Mouse (Mus musculus): Measurements from ENCODE around the gene Lurap1l. TPM values are rescaled to one million over a fixed set of nuclear protein-coding genes. Genes with fewer than 3 reads are reported as not detected.

Lurap1l gene
- polyA plus RNA-seq, 1 experiment from 2014 or later: 11.4 TPM

DNA sequence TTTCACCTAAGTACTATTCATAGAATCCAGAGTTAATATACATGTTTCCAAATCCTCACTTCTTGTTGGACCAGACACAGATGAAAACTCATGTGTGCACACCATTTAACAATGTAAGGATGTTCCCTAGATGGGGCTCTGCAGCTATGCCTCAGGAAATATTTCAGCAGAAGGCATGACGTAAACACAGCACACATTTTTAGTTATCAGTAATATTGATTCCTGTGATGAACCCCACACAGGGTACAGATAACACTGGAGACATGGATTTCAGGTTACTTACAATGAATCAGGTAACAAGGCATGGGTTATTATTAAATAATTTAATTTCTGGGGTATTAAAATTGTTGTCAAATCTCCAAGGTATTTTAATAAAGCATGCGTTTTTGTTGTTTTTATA lies 12.2 kb downstream of the Lurap1l start:
- Histone ChIP-seq H3K9me3 (ENCODE audit: control insufficient read depth, low read length) (no peaks in the 10 kb centered on the region), H3K27me3 (ENCODE audit: control insufficient read depth, insufficient read depth, low read length) (no peaks in the 10 kb centered on the region), H3K4me3 (replicated peaks; ENCODE audit: low read length) (no peak overlapping the region), H3K27ac (no peak overlapping the region), H3K4me2 (replicated peaks) (no peak overlapping the region), H3K4me1 (replicated peaks; ENCODE audit: control insufficient read depth, insufficient read depth, low read length) (no peaks in the 10 kb centered on the region), H3K9ac (no peak overlapping the region), H3K36me3 (replicated peaks; ENCODE audit: control insufficient read depth, insufficient read depth) (no peaks in the 10 kb centered on the region)
- no peak for DNase-seq (ENCODE audit: low spot score)
- WGBS: 92% methylated on average over 2 of the region's 2 CpGs
- ATAC-seq (ENCODE audit: low FRiP score): no peak

DNA sequence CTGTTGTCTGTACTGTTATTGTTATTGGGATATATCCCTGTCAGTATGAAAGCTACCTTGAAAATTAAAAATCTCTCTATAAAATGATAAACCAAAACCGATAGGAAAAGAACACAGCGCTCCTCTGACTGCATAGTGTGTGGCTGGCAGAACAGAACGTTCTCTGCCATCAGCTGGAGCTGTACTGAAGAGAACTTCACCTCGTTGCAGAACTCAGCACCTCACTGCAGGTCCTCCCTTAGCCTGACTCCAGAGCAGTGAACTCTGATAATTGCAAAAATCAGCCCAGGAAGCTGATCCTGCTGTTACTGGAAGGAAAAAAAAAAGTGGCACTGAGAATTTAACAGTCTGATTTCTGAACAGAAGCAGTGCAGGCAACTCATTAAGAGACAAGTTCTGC lies 14.4 kb downstream of the Lurap1l start:
- no peak overlapping the region for H3K9ac ChIP-seq
- H3K4me1 ChIP-seq (replicated peaks; ENCODE audit: control insufficient read depth, insufficient read depth, low read length): no peaks in the 10 kb centered on the region
- DNase-seq (ENCODE audit: low spot score): no peak
- no peak overlapping the region for H3K27ac ChIP-seq
- no peaks in the 10 kb centered on the region for H3K9me3 ChIP-seq (ENCODE audit: control insufficient read depth, low read length)
- ATAC-seq (ENCODE audit: low FRiP score): no peak
- no peak overlapping the region for H3K4me2 ChIP-seq (replicated peaks)
- 80% methylated on average over 4 of the region's 4 CpGs for WGBS
- no peaks in the 10 kb centered on the region for H3K36me3 ChIP-seq (replicated peaks; ENCODE audit: control insufficient read depth, insufficient read depth)
- H3K27me3 ChIP-seq (ENCODE audit: control insufficient read depth, insufficient read depth, low read length): no peaks in the 10 kb centered on the region
- H3K4me3 ChIP-seq (replicated peaks; ENCODE audit: low read length): no peak overlapping the region

DNA sequence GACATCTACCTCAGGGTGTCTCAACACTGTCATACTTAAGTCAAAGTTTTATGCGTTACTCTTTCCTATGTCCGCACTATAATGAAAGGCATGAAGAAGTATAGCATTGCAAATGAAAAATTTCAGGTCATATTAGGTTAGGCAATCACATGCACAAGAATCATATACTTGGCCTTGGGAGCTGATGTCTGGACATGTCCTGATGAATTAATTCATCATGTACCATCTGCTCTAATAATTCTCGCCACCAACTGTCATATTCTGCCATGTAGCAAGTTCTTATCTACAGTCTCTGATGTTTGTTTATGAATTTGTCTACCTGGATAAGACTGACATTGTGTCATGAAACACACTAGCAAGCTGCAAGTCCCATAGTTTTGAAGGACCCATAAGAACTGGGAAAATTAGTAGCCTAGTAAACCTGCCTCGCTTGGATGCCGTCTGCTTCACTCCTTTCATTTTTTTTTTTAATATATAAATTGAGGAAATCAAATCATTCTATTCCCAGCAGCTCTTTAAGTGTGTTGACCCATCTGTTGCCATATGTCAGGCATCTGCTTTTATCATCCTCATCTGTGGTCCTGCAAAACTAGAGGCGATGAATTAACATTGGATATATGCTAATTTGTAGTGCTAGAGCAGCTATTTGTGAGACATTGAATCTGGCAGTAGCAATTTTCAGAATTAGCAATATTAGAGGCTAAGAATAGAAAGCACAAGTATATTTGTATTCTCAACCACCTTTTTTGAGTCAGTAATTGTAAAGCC lies 15.5 kb downstream of the Lurap1l start:
- Histone ChIP-seq H3K27me3 (ENCODE audit: control insufficient read depth, insufficient read depth, low read length) (no peaks in the 10 kb centered on the region), H3K36me3 (replicated peaks; ENCODE audit: control insufficient read depth, insufficient read depth) (no peaks in the 10 kb centered on the region), H3K4me3 (replicated peaks; ENCODE audit: low read length) (no peak overlapping the region), H3K4me1 (replicated peaks; ENCODE audit: control insufficient read depth, insufficient read depth, low read length) (no peaks in the 10 kb centered on the region), H3K4me2 (replicated peaks) (no peak overlapping the region), H3K27ac (no peak overlapping the region), H3K9ac (no peak overlapping the region), H3K9me3 (ENCODE audit: control insufficient read depth, low read length) (no peaks in the 10 kb centered on the region)
- peak; percentile 28 for DNase-seq (ENCODE audit: low spot score)
- 66% methylated on average over 6 of the region's 6 CpGs for WGBS
- no peak for ATAC-seq (ENCODE audit: low FRiP score)

DNA sequence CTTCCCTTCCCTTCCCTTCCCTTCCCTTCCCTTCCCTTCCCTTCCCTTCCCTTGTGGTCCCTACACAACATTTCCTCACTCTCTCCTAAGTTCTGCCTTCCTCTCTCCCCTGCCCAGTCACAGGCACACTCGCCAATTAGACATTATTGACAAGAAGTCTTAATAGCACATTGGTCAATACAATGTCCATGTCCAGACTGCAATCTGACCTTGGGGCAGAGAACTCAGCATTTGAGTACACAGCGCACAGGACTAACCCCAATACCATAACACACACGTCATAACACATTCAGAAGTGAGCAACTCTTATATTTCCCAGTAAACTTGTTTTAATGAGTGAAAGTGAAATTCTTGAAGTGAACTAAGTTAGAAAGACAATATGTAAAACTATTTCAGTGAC lies 24.3 kb downstream of the Lurap1l start:
- Histone ChIP-seq H3K4me3 (replicated peaks; ENCODE audit: low read length) (no peak overlapping the region), H3K4me2 (replicated peaks) (no peak overlapping the region), H3K27me3 (ENCODE audit: control insufficient read depth, insufficient read depth, low read length) (no peaks in the 10 kb centered on the region), H3K27ac (no peak overlapping the region), H3K4me1 (replicated peaks; ENCODE audit: control insufficient read depth, insufficient read depth, low read length) (no peaks in the 10 kb centered on the region), H3K9me3 (ENCODE audit: control insufficient read depth, low read length) (no peaks in the 10 kb centered on the region), H3K9ac (no peak overlapping the region), H3K36me3 (replicated peaks; ENCODE audit: control insufficient read depth, insufficient read depth) (no peaks in the 10 kb centered on the region)
- 97% methylated on average over 3 of the region's 3 CpGs for WGBS
- DNase-seq (ENCODE audit: low spot score): no peak
- ATAC-seq (ENCODE audit: low FRiP score): no peak

DNA sequence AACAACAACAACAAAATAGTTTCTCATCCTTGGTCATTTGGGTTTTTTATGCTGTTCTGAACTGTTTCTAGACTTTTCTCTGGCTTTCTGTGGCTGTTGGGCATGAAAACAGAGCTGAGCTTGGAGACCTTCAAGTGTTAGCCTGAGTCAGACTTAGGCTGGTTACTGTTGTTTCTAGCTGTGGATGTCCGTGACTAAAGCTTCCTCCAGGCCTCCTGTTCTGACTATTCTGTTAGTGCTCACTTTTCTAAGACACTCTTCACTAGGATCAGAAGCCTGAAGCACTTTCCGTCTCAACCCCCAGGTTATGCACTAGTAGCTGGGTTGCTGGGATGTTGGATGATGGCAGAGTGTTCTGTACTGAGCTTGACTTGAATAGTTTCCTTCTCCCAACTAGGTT lies 28.7 kb downstream of the Lurap1l start:
- H3K4me2 ChIP-seq (replicated peaks): no peak overlapping the region
- ATAC-seq (ENCODE audit: low FRiP score) (no peak), DNase-seq (ENCODE audit: low spot score) (no peak)
- H3K36me3 ChIP-seq (replicated peaks; ENCODE audit: control insufficient read depth, insufficient read depth): no peaks in the 10 kb centered on the region
- WGBS: 78% methylated on average over 2 of the region's 2 CpGs
- H3K9me3 ChIP-seq (ENCODE audit: control insufficient read depth, low read length): no peaks in the 10 kb centered on the region
- H3K27ac ChIP-seq: no peak overlapping the region
- H3K4me1 ChIP-seq (replicated peaks; ENCODE audit: control insufficient read depth, insufficient read depth, low read length): no peaks in the 10 kb centered on the region
- no peak overlapping the region for H3K4me3 ChIP-seq (replicated peaks; ENCODE audit: low read length)
- H3K27me3 ChIP-seq (ENCODE audit: control insufficient read depth, insufficient read depth, low read length): no peaks in the 10 kb centered on the region
- H3K9ac ChIP-seq: no peak overlapping the region

DNA sequence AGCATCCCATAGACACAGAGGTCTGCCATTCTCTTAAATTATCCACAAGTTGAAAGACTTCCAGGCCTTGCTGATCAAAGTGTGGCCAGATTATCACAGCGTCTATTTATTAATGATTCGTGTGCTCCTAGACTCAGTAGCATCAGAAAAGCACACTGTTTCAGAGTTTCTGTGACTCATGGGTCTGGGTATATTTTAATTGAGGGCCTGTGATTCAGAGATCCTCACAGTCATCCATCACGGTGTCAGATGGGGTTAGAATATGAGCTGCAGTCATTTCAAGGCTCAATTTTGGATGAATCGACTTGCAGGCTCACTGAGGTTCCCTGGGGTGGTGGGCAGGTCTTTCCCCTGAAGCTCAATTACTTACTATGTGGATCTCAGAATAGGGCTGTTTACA lies 30.5 kb downstream of the Lurap1l start:
- ATAC-seq (ENCODE audit: low FRiP score) (no peak), DNase-seq (ENCODE audit: low spot score) (no peak)
- 76% methylated on average over 4 of the region's 4 CpGs for WGBS

DNA sequence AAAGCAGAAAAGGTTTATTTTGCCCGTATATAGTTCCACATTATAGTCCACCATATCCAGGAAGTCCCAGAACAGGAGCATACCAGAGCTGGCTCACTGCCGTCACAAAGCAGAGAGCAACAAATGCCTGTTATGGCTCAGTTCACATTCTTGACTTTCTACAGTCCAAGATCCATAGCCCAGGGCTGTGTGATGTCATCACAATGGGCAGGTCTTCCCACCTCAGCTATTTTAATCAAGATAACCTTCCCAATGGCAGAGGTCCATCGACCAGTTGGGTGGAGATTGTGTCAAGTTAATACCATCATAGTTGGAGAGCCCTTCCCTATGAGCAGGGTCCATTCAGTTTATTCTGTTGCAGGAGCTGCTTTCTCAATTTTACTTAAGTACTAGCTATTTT lies 31.5 kb downstream of the Lurap1l start:
- H3K4me3 ChIP-seq (replicated peaks; ENCODE audit: low read length): no peak overlapping the region
- no peak for ATAC-seq (ENCODE audit: low FRiP score)
- no peaks in the 10 kb centered on the region for H3K9me3 ChIP-seq (ENCODE audit: control insufficient read depth, low read length)
- no peak overlapping the region for H3K9ac ChIP-seq
- no peaks in the 10 kb centered on the region for H3K4me1 ChIP-seq (replicated peaks; ENCODE audit: control insufficient read depth, insufficient read depth, low read length)
- no peaks in the 10 kb centered on the region for H3K36me3 ChIP-seq (replicated peaks; ENCODE audit: control insufficient read depth, insufficient read depth)
- no peak overlapping the region for H3K4me2 ChIP-seq (replicated peaks)
- no peak for DNase-seq (ENCODE audit: low spot score)
- no peak overlapping the region for H3K27ac ChIP-seq
- H3K27me3 ChIP-seq (ENCODE audit: control insufficient read depth, insufficient read depth, low read length): no peaks in the 10 kb centered on the region
- WGBS: 86% methylated on average over 3 of the region's 3 CpGs

More for the DNA sequence above, 30.5 kb downstream of the Lurap1l start:
- Histone ChIP-seq H3K27me3 (ENCODE audit: control insufficient read depth, insufficient read depth, low read length) (no peaks in the 10 kb centered on the region), H3K4me1 (replicated peaks; ENCODE audit: control insufficient read depth, insufficient read depth, low read length) (no peaks in the 10 kb centered on the region), H3K4me3 (replicated peaks; ENCODE audit: low read length) (no peak overlapping the region), H3K9me3 (ENCODE audit: control insufficient read depth, low read length) (no peaks in the 10 kb centered on the region), H3K36me3 (replicated peaks; ENCODE audit: control insufficient read depth, insufficient read depth) (no peaks in the 10 kb centered on the region), H3K9ac (no peak overlapping the region), H3K27ac (no peak overlapping the region), H3K4me2 (replicated peaks) (no peak overlapping the region)

DNA sequence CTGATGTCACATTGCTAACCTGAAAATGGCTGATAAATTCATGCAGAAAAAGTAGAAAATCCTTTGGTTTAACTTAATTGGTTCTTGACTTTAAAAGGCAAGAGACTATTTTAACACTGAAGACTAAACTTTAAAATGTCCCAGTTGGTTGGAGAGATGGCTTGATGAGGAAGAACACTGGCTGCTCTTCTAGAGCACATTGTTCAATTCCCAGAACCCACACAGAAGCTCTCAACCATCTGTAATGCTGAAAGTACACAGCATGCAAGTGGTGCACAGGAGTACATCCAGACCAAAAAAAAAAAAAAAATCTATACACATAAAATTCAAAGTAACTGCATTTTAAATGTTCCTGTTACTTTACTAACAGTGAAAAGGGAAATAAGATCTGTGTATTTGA lies 34.2 kb downstream of the Lurap1l start:
- Histone ChIP-seq H3K27me3 (ENCODE audit: control insufficient read depth, insufficient read depth, low read length) (no peaks in the 10 kb centered on the region), H3K36me3 (replicated peaks; ENCODE audit: control insufficient read depth, insufficient read depth) (no peaks in the 10 kb centered on the region), H3K4me3 (replicated peaks; ENCODE audit: low read length) (no peak overlapping the region), H3K4me1 (replicated peaks; ENCODE audit: control insufficient read depth, insufficient read depth, low read length) (no peaks in the 10 kb centered on the region), H3K4me2 (replicated peaks) (no peak overlapping the region), H3K27ac (no peak overlapping the region), H3K9me3 (ENCODE audit: control insufficient read depth, low read length) (no peaks in the 10 kb centered on the region), H3K9ac (no peak overlapping the region)
- no peak for ATAC-seq (ENCODE audit: low FRiP score)
- DNase-seq (ENCODE audit: low spot score): no peak

DNA sequence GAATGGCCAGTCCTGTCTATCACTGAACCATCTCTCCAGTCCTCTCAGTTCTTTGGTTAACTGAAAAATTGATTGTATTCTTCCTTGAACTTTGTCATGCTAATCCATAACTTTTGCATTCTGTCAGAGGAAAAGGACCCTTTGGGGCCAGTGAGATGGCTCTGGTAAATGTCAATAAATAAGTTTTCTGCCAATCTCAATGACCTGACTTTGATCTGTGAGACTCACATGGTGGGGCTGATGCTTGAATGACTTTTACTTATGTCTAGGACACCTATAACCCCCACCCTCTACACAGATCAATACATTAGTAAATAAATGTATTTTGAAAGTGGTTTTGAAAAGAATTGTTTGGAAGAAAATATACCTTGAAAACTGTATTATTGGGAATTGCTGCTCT lies 38.7 kb downstream of the Lurap1l start:
- no peak overlapping the region for H3K27ac ChIP-seq
- H3K4me2 ChIP-seq (replicated peaks): no peak overlapping the region
- no peaks in the 10 kb centered on the region for H3K36me3 ChIP-seq (replicated peaks; ENCODE audit: control insufficient read depth, insufficient read depth)
- ATAC-seq (ENCODE audit: low FRiP score): no peak
- H3K9ac ChIP-seq: no peak overlapping the region
- H3K27me3 ChIP-seq (ENCODE audit: control insufficient read depth, insufficient read depth, low read length): no peaks in the 10 kb centered on the region
- no peaks in the 10 kb centered on the region for H3K9me3 ChIP-seq (ENCODE audit: control insufficient read depth, low read length)
- no peak for DNase-seq (ENCODE audit: low spot score)
- H3K4me1 ChIP-seq (replicated peaks; ENCODE audit: control insufficient read depth, insufficient read depth, low read length): no peaks in the 10 kb centered on the region
- H3K4me3 ChIP-seq (replicated peaks; ENCODE audit: low read length): no peak overlapping the region

DNA sequence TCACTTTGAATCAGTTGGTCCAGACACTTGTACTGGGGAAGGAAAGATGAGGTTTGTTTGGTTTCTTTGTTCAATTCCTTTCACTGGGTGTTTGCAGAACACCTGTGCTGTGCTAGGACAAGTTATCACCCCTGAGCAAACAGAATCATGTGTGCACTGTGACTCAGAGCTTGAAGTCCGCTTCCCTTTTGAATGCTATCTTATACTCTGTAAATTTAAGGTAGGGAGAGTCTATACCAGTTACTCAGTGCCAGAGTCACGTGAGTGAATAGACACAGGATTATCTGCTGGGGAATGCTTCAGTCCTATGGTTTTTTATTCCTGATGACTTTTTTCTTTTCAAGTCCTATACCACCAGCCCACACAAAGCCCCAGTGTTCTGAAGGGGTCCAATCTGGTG lies 39.3 kb downstream of the Lurap1l start:
- no peak overlapping the region for H3K9ac ChIP-seq
- H3K4me3 ChIP-seq (replicated peaks; ENCODE audit: low read length): no peak overlapping the region
- H3K4me2 ChIP-seq (replicated peaks): no peak overlapping the region
- H3K27ac ChIP-seq: no peak overlapping the region
- no peak for ATAC-seq (ENCODE audit: low FRiP score)
- WGBS: 89% methylated on average over 2 of the region's 2 CpGs
- H3K4me1 ChIP-seq (replicated peaks; ENCODE audit: control insufficient read depth, insufficient read depth, low read length): no peaks in the 10 kb centered on the region
- no peaks in the 10 kb centered on the region for H3K36me3 ChIP-seq (replicated peaks; ENCODE audit: control insufficient read depth, insufficient read depth)
- H3K9me3 ChIP-seq (ENCODE audit: control insufficient read depth, low read length): no peaks in the 10 kb centered on the region
- H3K27me3 ChIP-seq (ENCODE audit: control insufficient read depth, insufficient read depth, low read length): no peaks in the 10 kb centered on the region
- DNase-seq (ENCODE audit: low spot score): no peak

All from hindbrain, embryonic 14.5 days (tissue).